Mouse (Mus musculus) left cerebral cortex, adult 2 months (tissue): ENCODE data around the gene Gprin2. TPM values are rescaled to one million over a fixed set of nuclear protein-coding genes. Genes with fewer than 3 reads are reported as not detected.

Experiments
- DNase-seq, 2 experiments: peaks; one replicate each; pipeline ENCODE4 v3.0.0; 2021 to 2022; ENCODE audit warnings: low spot score in 2 of 2, mixed read lengths in 1 of 2; ENCODE audit errors: extremely low spot score in 1 of 2
- H3K27ac ChIP-seq: fragments of 200-600 bp; 2 replicates; pipeline ENCODE4 v1.8.1; 2022
- H3K4me3 ChIP-seq: fragments of 200-600 bp; 2 replicates; pipeline ENCODE4 v1.8.1; 2022
- CTCF ChIP-seq: fragments of 200-600 bp; IDR thresholded peaks from 2 replicates; pipeline ENCODE4 v1.8.1; 2022; ENCODE audit warnings: antibody characterized with exemption, mild to moderate bottlenecking, moderate library complexity
- intact Hi-C: fragments of 180-260 bp; cut with DNase I; formaldehyde crosslinking; loops from one replicate; pipeline ENCODE4 v1.15.1; 2025
- long read RNA-seq, 2 experiments: library from polyadenylated mRNA; stranded (forward); transcript quantifications; one replicate each; pipeline ENCODE4 v2.0.0; 2021; ENCODE audit warnings: borderline mapping rate in 2 of 2
- total RNA-seq, 2 experiments: library from RNA; stranded (reverse); gene quantifications; 2 replicates each; pipeline ENCODE4 v1.2.3; 2021

Gene Gprin2
- 1 to 10 TPM; 1.7 to 2.8 TPM for total RNA-seq
- long read RNA-seq, experiment 1 = 0 reads
- long read RNA-seq, experiment 2 = 0 reads

GRCm38 (mm10) chr14:34201231-34202035 is at the start of gene Gprin2:
TSS of gene Gprin2 (minus strand) at chr14:34201653.
- intact Hi-C loops = no loop called here
- no peak for TF ChIP-seq CTCF
- peak; percentile 19 to 41 for DNase-seq
- H3K27ac ChIP-seq = no peak within 1 kb of the TSS
- H3K4me3 ChIP-seq = peak within 1 kb of the TSS; percentile 64

GRCm38 (mm10) chr14:34240676-34241075 is 39.2 kb upstream of the Gprin2 start:
- Histone ChIP-seq H3K4me3 (no peak overlapping the region), H3K27ac (no peak overlapping the region)
- no peak for TF ChIP-seq CTCF
- intact Hi-C loops = no loop called here
- DNase-seq = no peak

GRCm38 (mm10) chr14:34240263-34240662 is 38.8 kb upstream of the Gprin2 start:
- TF ChIP-seq CTCF = no peak
- DNase-seq = no peak
- H3K27ac ChIP-seq = no peak overlapping the region
- intact Hi-C loops = no loop called here
- no peak overlapping the region for H3K4me3 ChIP-seq

GRCm38 (mm10) chr14:34234630-34235380 is 33.4 kb upstream of the Gprin2 start:
- Histone ChIP-seq H3K4me3 (peak overlapping the region; percentile 17; the same call in 1 of the 2 replicates), H3K27ac (no peak overlapping the region)
- peak; percentile 64 for TF ChIP-seq CTCF
- peak; percentile 20 to 33 for DNase-seq
- intact Hi-C loops = loop anchor here (1.0 kb wide), 1 partner anchor 155 kb away; no protein-coding TSS in a partner anchor

GRCm38 (mm10) chr14:34233846-34234245 is 32.4 kb upstream of the Gprin2 start:
- intact Hi-C loops = no loop called here
- no peak for DNase-seq
- no peak for TF ChIP-seq CTCF
- Histone ChIP-seq H3K4me3 (no peak overlapping the region), H3K27ac (no peak overlapping the region)

GRCm38 (mm10) chr14:34232866-34233680 is 31.6 kb upstream of the Gprin2 start:
- H3K27ac ChIP-seq = no peak overlapping the region
- H3K4me3 ChIP-seq = no peak overlapping the region
- intact Hi-C loops = no loop called here
- DNase-seq = no peak
- TF ChIP-seq CTCF = no peak

GRCm38 (mm10) chr14:34232340-34232739 is 30.9 kb upstream of the Gprin2 start:
- intact Hi-C loops = no loop called here
- TF ChIP-seq CTCF = no peak
- DNase-seq = no peak
- Histone ChIP-seq H3K4me3 (no peak overlapping the region), H3K27ac (no peak overlapping the region)

- DNase-seq = no peak
- intact Hi-C loops = no loop called here
- Histone ChIP-seq H3K4me3 (no peak overlapping the region), H3K27ac (no peak overlapping the region)
- no peak for TF ChIP-seq CTCF
Measured at GRCm38 (mm10) chr14:34228830-34229506, 27.5 kb upstream of the Gprin2 start.

- H3K27ac ChIP-seq = no peak overlapping the region
- intact Hi-C loops = no loop called here
- no peak overlapping the region for H3K4me3 ChIP-seq
- no peak for TF ChIP-seq CTCF
- DNase-seq = no peak
Measured at GRCm38 (mm10) chr14:34227981-34228380, 26.5 kb upstream of the Gprin2 start.

- no peak for TF ChIP-seq CTCF
- intact Hi-C loops = no loop called here
- DNase-seq = no peak
Measured at GRCm38 (mm10) chr14:34226566-34226965, 25.1 kb upstream of the Gprin2 start.

GRCm38 (mm10) chr14:34225986-34226385 is 24.5 kb upstream of the Gprin2 start:
- intact Hi-C loops = no loop called here
- no peak overlapping the region for H3K27ac ChIP-seq
- no peak for TF ChIP-seq CTCF
- H3K4me3 ChIP-seq = no peak overlapping the region
- no peak for DNase-seq

More at GRCm38 (mm10) chr14:34226566-34226965, 25.1 kb upstream of the Gprin2 start:
- Histone ChIP-seq H3K4me3 (no peak overlapping the region), H3K27ac (no peak overlapping the region)
